Mouse (Mus musculus): ENCODE results near the gene Popdc3. TPM values are rescaled to one million over a fixed set of nuclear protein-coding genes. Genes with fewer than 3 reads are reported as not detected.
"Not testable (repeated sequence)": the region's sequence is repeated elsewhere in the genome, so short reads cannot be mapped to it uniquely, and the experiment has no call there.

Popdc3 gene
- polyA plus RNA-seq, 1 experiment from 2014 or later: 2.8 TPM

- H3K27me3 ChIP-seq (replicated peaks; ENCODE audit: control insufficient read depth, insufficient read depth, low read length); H3K9ac ChIP-seq (ENCODE audit: low read depth, low read length); H3K4me2 ChIP-seq (ENCODE audit: low read length); H3K4me3 ChIP-seq (ENCODE audit: low read length); ATAC-seq; H3K9me3 ChIP-seq (ENCODE audit: control insufficient read depth, low read length); H3K36me3 ChIP-seq (ENCODE audit: control insufficient read depth, insufficient read depth, low read length); H3K27ac ChIP-seq (ENCODE audit: low read depth, low read length); H3K4me1 ChIP-seq (ENCODE audit: control insufficient read depth, insufficient read depth, low read depth, low read length): not testable (repeated sequence)
- 69% methylated on average over 4 of the region's 4 CpGs for WGBS
Measured at GRCm38 (mm10) chr10:45292159-45292558, 114.3 kb downstream of the Popdc3 start.

GRCm38 (mm10) chr10:45295093-45295492, 117.2 kb downstream of the Popdc3 start:
- no peak for ATAC-seq
- WGBS: 89% methylated on average over 5 of the region's 5 CpGs
- no peaks in the 10 kb centered on the region; the same call in 1 of the 2 replicates for H3K27me3 ChIP-seq (replicated peaks; ENCODE audit: control insufficient read depth, insufficient read depth, low read length)
- no peak overlapping the region for H3K4me2 ChIP-seq (ENCODE audit: low read length)
- no peak overlapping the region for H3K4me3 ChIP-seq (ENCODE audit: low read length)
- no peaks in the 10 kb centered on the region for H3K36me3 ChIP-seq (ENCODE audit: control insufficient read depth, insufficient read depth, low read length)
- H3K9ac ChIP-seq (ENCODE audit: low read depth, low read length): no peak overlapping the region
- H3K27ac ChIP-seq (ENCODE audit: low read depth, low read length): no peak overlapping the region
- no peaks in the 10 kb centered on the region for H3K4me1 ChIP-seq (ENCODE audit: control insufficient read depth, insufficient read depth, low read depth, low read length)
- peaks cover 2% of the 10 kb centered on the region; the same call in 1 of the 2 replicates for H3K9me3 ChIP-seq (ENCODE audit: control insufficient read depth, low read length)

GRCm38 (mm10) chr10:45298503-45298902, 120.6 kb downstream of the Popdc3 start:
- no peaks in the 10 kb centered on the region for H3K27me3 ChIP-seq (replicated peaks; ENCODE audit: control insufficient read depth, insufficient read depth, low read length)
- no peak overlapping the region for H3K4me3 ChIP-seq (ENCODE audit: low read length)
- no peak for ATAC-seq
- no peaks in the 10 kb centered on the region for H3K4me1 ChIP-seq (ENCODE audit: control insufficient read depth, insufficient read depth, low read depth, low read length)
- H3K9me3 ChIP-seq (ENCODE audit: control insufficient read depth, low read length): peaks cover 2% of the 10 kb centered on the region; the same call in 1 of the 2 replicates
- H3K27ac ChIP-seq (ENCODE audit: low read depth, low read length): no peak overlapping the region
- no peak overlapping the region for H3K4me2 ChIP-seq (ENCODE audit: low read length)
- WGBS: 60% methylated on average over 6 of the region's 6 CpGs
- no peaks in the 10 kb centered on the region for H3K36me3 ChIP-seq (ENCODE audit: control insufficient read depth, insufficient read depth, low read length)
- H3K9ac ChIP-seq (ENCODE audit: low read depth, low read length): no peak overlapping the region

- H3K36me3 ChIP-seq (ENCODE audit: control insufficient read depth, insufficient read depth, low read length): no peaks in the 10 kb centered on the region
- no peak overlapping the region for H3K9ac ChIP-seq (ENCODE audit: low read depth, low read length)
- no peaks in the 10 kb centered on the region for H3K27me3 ChIP-seq (replicated peaks; ENCODE audit: control insufficient read depth, insufficient read depth, low read length)
- no peaks in the 10 kb centered on the region for H3K4me1 ChIP-seq (ENCODE audit: control insufficient read depth, insufficient read depth, low read depth, low read length)
- 91% methylated on average over 4 of the region's 4 CpGs for WGBS
- H3K4me3 ChIP-seq (ENCODE audit: low read length): no peak overlapping the region
- H3K4me2 ChIP-seq (ENCODE audit: low read length): no peak overlapping the region
- no peak for ATAC-seq
- peaks cover 2% of the 10 kb centered on the region; the same call in 1 of the 2 replicates for H3K9me3 ChIP-seq (ENCODE audit: control insufficient read depth, low read length)
- H3K27ac ChIP-seq (ENCODE audit: low read depth, low read length): no peak overlapping the region
Measured at GRCm38 (mm10) chr10:45299509-45299908, 121.6 kb downstream of the Popdc3 start.

GRCm38 (mm10) chr10:45303315-45304036, 125.6 kb downstream of the Popdc3 start:
- no peak for ATAC-seq
- H3K4me3 ChIP-seq (ENCODE audit: low read length): no peak overlapping the region

GRCm38 (mm10) chr10:45305173-45305572, 127.3 kb downstream of the Popdc3 start:
- 77% methylated on average over 5 of the region's 5 CpGs for WGBS
- ATAC-seq: no peak

More at GRCm38 (mm10) chr10:45303315-45304036, 125.6 kb downstream of the Popdc3 start:
- Histone ChIP-seq H3K27ac (ENCODE audit: low read depth, low read length) (no peak overlapping the region), H3K36me3 (ENCODE audit: control insufficient read depth, insufficient read depth, low read length) (no peaks in the 10 kb centered on the region), H3K9ac (ENCODE audit: low read depth, low read length) (no peak overlapping the region), H3K9me3 (ENCODE audit: control insufficient read depth, low read length) (no peaks in the 10 kb centered on the region), H3K27me3 (replicated peaks; ENCODE audit: control insufficient read depth, insufficient read depth, low read length) (no peaks in the 10 kb centered on the region), H3K4me1 (ENCODE audit: control insufficient read depth, insufficient read depth, low read depth, low read length) (no peaks in the 10 kb centered on the region), H3K4me2 (ENCODE audit: low read length) (no peak overlapping the region)
- 75% methylated on average over 14 of the region's 14 CpGs for WGBS

GRCm38 (mm10) chr10:45311129-45311528, 133.2 kb downstream of the Popdc3 start:
- H3K36me3 ChIP-seq (ENCODE audit: control insufficient read depth, insufficient read depth, low read length): no peaks in the 10 kb centered on the region
- H3K9me3 ChIP-seq (ENCODE audit: control insufficient read depth, low read length): no peaks in the 10 kb centered on the region
- no peaks in the 10 kb centered on the region for H3K4me1 ChIP-seq (ENCODE audit: control insufficient read depth, insufficient read depth, low read depth, low read length)
- peak; percentile 38; the same call in 1 of the 2 replicates for ATAC-seq
- WGBS: 58% methylated on average over 5 of the region's 5 CpGs
- H3K27ac ChIP-seq (ENCODE audit: low read depth, low read length): no peak overlapping the region
- H3K4me3 ChIP-seq (ENCODE audit: low read length): no peak overlapping the region
- no peak overlapping the region for H3K4me2 ChIP-seq (ENCODE audit: low read length)
- no peak overlapping the region for H3K9ac ChIP-seq (ENCODE audit: low read depth, low read length)
- H3K27me3 ChIP-seq (replicated peaks; ENCODE audit: control insufficient read depth, insufficient read depth, low read length): no peaks in the 10 kb centered on the region

More at GRCm38 (mm10) chr10:45305173-45305572, 127.3 kb downstream of the Popdc3 start:
- H3K4me3 ChIP-seq (ENCODE audit: low read length): no peak overlapping the region
- no peaks in the 10 kb centered on the region for H3K36me3 ChIP-seq (ENCODE audit: control insufficient read depth, insufficient read depth, low read length)
- H3K9ac ChIP-seq (ENCODE audit: low read depth, low read length): no peak overlapping the region
- no peaks in the 10 kb centered on the region for H3K4me1 ChIP-seq (ENCODE audit: control insufficient read depth, insufficient read depth, low read depth, low read length)
- H3K27me3 ChIP-seq (replicated peaks; ENCODE audit: control insufficient read depth, insufficient read depth, low read length): no peaks in the 10 kb centered on the region
- H3K4me2 ChIP-seq (ENCODE audit: low read length): no peak overlapping the region
- no peak overlapping the region for H3K27ac ChIP-seq (ENCODE audit: low read depth, low read length)
- H3K9me3 ChIP-seq (ENCODE audit: control insufficient read depth, low read length): no peaks in the 10 kb centered on the region

GRCm38 (mm10) chr10:45311624-45312023, 133.7 kb downstream of the Popdc3 start:
- Histone ChIP-seq H3K27ac (ENCODE audit: low read depth, low read length) (no peak overlapping the region), H3K4me3 (ENCODE audit: low read length) (no peak overlapping the region), H3K4me2 (ENCODE audit: low read length) (no peak overlapping the region), H3K9me3 (ENCODE audit: control insufficient read depth, low read length) (no peaks in the 10 kb centered on the region), H3K4me1 (ENCODE audit: control insufficient read depth, insufficient read depth, low read depth, low read length) (no peaks in the 10 kb centered on the region), H3K27me3 (replicated peaks; ENCODE audit: control insufficient read depth, insufficient read depth, low read length) (no peaks in the 10 kb centered on the region), H3K9ac (ENCODE audit: low read depth, low read length) (no peak overlapping the region), H3K36me3 (ENCODE audit: control insufficient read depth, insufficient read depth, low read length) (no peaks in the 10 kb centered on the region)
- WGBS: 52% methylated on average over 7 of the region's 7 CpGs
- peak; percentile 84 for ATAC-seq

GRCm38 (mm10) chr10:45314865-45315264, 137.0 kb downstream of the Popdc3 start:
- Histone ChIP-seq H3K9ac (ENCODE audit: low read depth, low read length) (no peak overlapping the region), H3K4me1 (ENCODE audit: control insufficient read depth, insufficient read depth, low read depth, low read length) (no peaks in the 10 kb centered on the region), H3K27me3 (replicated peaks; ENCODE audit: control insufficient read depth, insufficient read depth, low read length) (no peaks in the 10 kb centered on the region), H3K9me3 (ENCODE audit: control insufficient read depth, low read length) (no peaks in the 10 kb centered on the region), H3K36me3 (ENCODE audit: control insufficient read depth, insufficient read depth, low read length) (no peaks in the 10 kb centered on the region), H3K27ac (ENCODE audit: low read depth, low read length) (no peak overlapping the region), H3K4me3 (ENCODE audit: low read length) (no peak overlapping the region), H3K4me2 (ENCODE audit: low read length) (no peak overlapping the region)
- WGBS: 85% methylated on average over 16 of the region's 16 CpGs
- ATAC-seq: no peak

Measured in hindbrain, embryonic 16.5 days (tissue).